In genomic region chr14:73878866-73879419, GRCm38 (mm10) we compare ENCODE assay signal across 26 mouse cellular contexts.
"Had no signal": no experiment of that assay in that cellular context is flagged by ENCODE, and none has a peak within 500 bp of the region (broad histone marks: within the 10 kb centered on the region; RNA-seq: fewer than 3 reads in every experiment).

No protein-coding gene starts in this region.

- H3K4me3 ChIP-seq: gastrocnemius, adult 2 months; heart, embryonic 10.5 days; heart, embryonic 12.5 days; hindbrain, embryonic 10.5 days; hindbrain, embryonic 12.5 days; intestine, embryonic 15.5 days; layer of hippocampus, adult 2 months; left cerebral cortex, adult 2 months; limb, embryonic 10.5 days; limb, embryonic 12.5 days; liver, embryonic 13.5 days; liver, embryonic 15.5 days had no signal

- H3K4me2 ChIP-seq: heart, embryonic 12.5 days; hindbrain, embryonic 12.5 days; hindbrain, embryonic 14.5 days; intestine, embryonic 15.5 days; limb, embryonic 12.5 days; liver, embryonic 11.5 days; liver, embryonic 13.5 days; liver, embryonic 15.5 days had no signal

- H3K27ac ChIP-seq: gastrocnemius, adult 2 months; heart, embryonic 10.5 days; hindbrain, embryonic 10.5 days; hindbrain, embryonic 12.5 days; hindbrain, embryonic 14.5 days; intestine, embryonic 15.5 days; layer of hippocampus, adult 2 months; left cerebral cortex, adult 2 months; limb, embryonic 10.5 days; limb, embryonic 12.5 days; liver, embryonic 13.5 days; liver, embryonic 15.5 days had no signal

- H3K36me3 ChIP-seq: heart, embryonic 10.5 days; heart, embryonic 12.5 days; hindbrain, embryonic 10.5 days; hindbrain, embryonic 12.5 days; intestine, embryonic 15.5 days; limb, embryonic 10.5 days; limb, embryonic 12.5 days; liver, embryonic 13.5 days; liver, embryonic 15.5 days had no signal

- H3K27me3 ChIP-seq: heart, embryonic 12.5 days; hindbrain, embryonic 12.5 days; intestine, embryonic 15.5 days; limb, embryonic 12.5 days; liver, embryonic 13.5 days; liver, embryonic 15.5 days had no signal

- DNase-seq: gastrocnemius, adult 2 months; gastrocnemius, postnatal 10 days; gastrocnemius, postnatal 25 days; heart, adult 18-20 months; heart, postnatal 10 days; heart, postnatal 4 days; kidney, adult 2 months; kidney, adult 9 months; kidney, postnatal 25 days; liver; liver, embryonic 13.5 days had no signal

- H3K9me3 ChIP-seq: heart, embryonic 10.5 days; heart, embryonic 12.5 days; hindbrain, embryonic 10.5 days; hindbrain, embryonic 12.5 days; intestine, embryonic 15.5 days; limb, embryonic 10.5 days; limb, embryonic 12.5 days; liver, embryonic 13.5 days; liver, embryonic 15.5 days had no signal

- H3K4me1 ChIP-seq: heart, embryonic 10.5 days; heart, embryonic 12.5 days; hindbrain, embryonic 10.5 days; hindbrain, embryonic 12.5 days; intestine, embryonic 15.5 days; limb, embryonic 10.5 days; liver, embryonic 13.5 days; liver, embryonic 15.5 days had no signal

- H3K9ac ChIP-seq: heart, embryonic 12.5 days; hindbrain, embryonic 12.5 days; hindbrain, embryonic 14.5 days; intestine, embryonic 15.5 days; limb, embryonic 12.5 days; liver, embryonic 13.5 days; liver, embryonic 15.5 days had no signal

- ATAC-seq: hindbrain, embryonic 16.5 days; inflammation-experienced regulatory T-cells, adult 6 months; intestine, embryonic 15.5 days; intestine, postnatal 0 days had no signal
